Mouse (Mus musculus) neural tube, embryonic 14.5 days (tissue): Measurements from ENCODE around the gene Nudt15. TPM values are rescaled to one million over a fixed set of nuclear protein-coding genes. Genes with fewer than 3 reads are reported as not detected.
A peak's percentile ranks its signal among the peaks of the same experiment; 100 is the strongest.

Experiments used
- ATAC-seq: fragments of 200-750 bp; cut with Nextera tagmentation; 2 replicates; pipeline ENCODE4 v1.8.0; 2017; ENCODE audit warnings: low read depth, mild to moderate bottlenecking, moderate TSS enrichment, moderate library complexity
- H3K27ac ChIP-seq: fragments of 300-500 bp; sonication (generic); 2 replicates; pipeline ENCODE4 v1.5.1; 2014; ENCODE audit warnings: low read depth, mild to moderate bottlenecking, control low read depth, low read length, moderate library complexity, mixed read lengths
- H3K27me3 ChIP-seq: fragments of 300-500 bp; sonication (generic); 2 replicates; pipeline ENCODE4 v1.6.1; 2014; ENCODE audit warnings: low read length; ENCODE audit not compliant: control insufficient read depth, insufficient read depth
- H3K36me3 ChIP-seq: fragments of 300-500 bp; sonication (generic); 2 replicates; pipeline ENCODE4 v1.6.1; 2014; ENCODE audit warnings: low read length, mixed read lengths; ENCODE audit not compliant: control insufficient read depth, insufficient read depth
- H3K4me1 ChIP-seq: fragments of 300-500 bp; sonication (generic); 2 replicates; pipeline ENCODE4 v1.6.1; 2014; ENCODE audit warnings: low read length; ENCODE audit not compliant: control insufficient read depth, insufficient read depth
- H3K4me2 ChIP-seq: fragments of 300-500 bp; sonication (generic); 2 replicates; pipeline ENCODE4 v1.6.1; 2014; ENCODE audit warnings: mild to moderate bottlenecking, low read depth, low read length, control low read depth
- H3K4me3 ChIP-seq: fragments of 300-500 bp; sonication (generic); 2 replicates; pipeline ENCODE4 v1.5.1; 2014; ENCODE audit warnings: low read depth, low read length, control low read depth, mixed read lengths
- H3K9ac ChIP-seq: fragments of 300-500 bp; sonication (generic); replicated peaks from 2 replicates; pipeline ENCODE4 v1.6.1; 2014; ENCODE audit warnings: low read depth, mild to moderate bottlenecking, control low read depth, low read length, mixed read lengths
- H3K9me3 ChIP-seq: fragments of 300-500 bp; sonication (generic); 2 replicates; pipeline ENCODE4 v1.6.1; 2016; ENCODE audit warnings: low read length; ENCODE audit not compliant: control insufficient read depth
- WGBS: fragments of 180-500 bp; shearing (Covaris S2); extraction: QIAGEN DNeasy Blood & Tissue Kit; methylation state at CpG from one replicate; pipeline ENCODE4 v1.1.7; 2014; 5-methylcytosine and 5-hydroxymethylcytosine counted together
- polyA plus RNA-seq: library from polyadenylated mRNA; unstranded; fragments of >200 nt; fragmentation: Nextera tagmentation; extraction: Ambion mirVana; gene quantifications from 2 replicates; pipeline ENCODE4 v1.2.1, GENCODE M21; 2014

The Nudt15 gene
- polyA plus RNA-seq, 1 experiment from 2014 or later = 10.5 TPM

- Histone ChIP-seq H3K4me1 (no peaks in the 10 kb centered on the region), H3K36me3 (no peaks in the 10 kb centered on the region), H3K27ac (no peak overlapping the region), H3K27me3 (no peaks in the 10 kb centered on the region), H3K4me3 (no peak overlapping the region), H3K9ac (no peak overlapping the region), H3K9me3 (no peaks in the 10 kb centered on the region), H3K4me2 (no peak overlapping the region)
- ATAC-seq = no peak
- WGBS = 84% methylated on average over 3 of the region's 3 CpGs
Measured at GRCm38 (mm10) chr14:73524136-73524535, 23.9 kb downstream of the Nudt15 start.

- H3K27me3 ChIP-seq = no peaks in the 10 kb centered on the region
- WGBS = 0% methylated on average over 41 of the region's 41 CpGs
- H3K27ac ChIP-seq = 0 out of 2 replicates have a peak within 1 kb of the TSS, but pooled peaks have one; percentile 24
- H3K4me2 ChIP-seq = peak within 1 kb of the TSS; percentile 76
- no peaks in the 10 kb centered on the region for H3K36me3 ChIP-seq
- peaks cover 7% of the 10 kb centered on the region for H3K4me1 ChIP-seq
- peak within 1 kb of the TSS; percentile 81 for H3K4me3 ChIP-seq
- H3K9me3 ChIP-seq = no peaks in the 10 kb centered on the region
- peak; percentile 97 for ATAC-seq
- peak within 1 kb of the TSS; percentile 83 for H3K9ac ChIP-seq
Measured at GRCm38 (mm10) chr14:73509765-73510423, 38.1 kb downstream of the Nudt15 start, which contains the start of gene Med4. Gene Med4, plus strand, starts transcription at chr14:73510025.

- Histone ChIP-seq H3K27ac (no peak overlapping the region), H3K36me3 (no peaks in the 10 kb centered on the region), H3K9ac (no peak overlapping the region), H3K4me1 (peaks cover 7% of the 10 kb centered on the region), H3K4me3 (no peak overlapping the region), H3K4me2 (no peak overlapping the region), H3K9me3 (no peaks in the 10 kb centered on the region), H3K27me3 (no peaks in the 10 kb centered on the region)
- 97% methylated on average over 6 of the region's 6 CpGs for WGBS
- no peak for ATAC-seq
Measured at GRCm38 (mm10) chr14:73508630-73509395, 39.2 kb downstream of the Nudt15 start.

- Histone ChIP-seq H3K9ac (no peak overlapping the region), H3K36me3 (no peaks in the 10 kb centered on the region), H3K4me3 (no peak overlapping the region), H3K4me2 (no peak overlapping the region), H3K27ac (no peak overlapping the region), H3K9me3 (no peaks in the 10 kb centered on the region), H3K4me1 (peaks cover 9% of the 10 kb centered on the region), H3K27me3 (no peaks in the 10 kb centered on the region)
- WGBS = 81% methylated on average over 11 of the region's 11 CpGs
- ATAC-seq = no peak
Measured at GRCm38 (mm10) chr14:73507702-73508376, 40.2 kb downstream of the Nudt15 start.

- Histone ChIP-seq H3K4me1 (peaks cover 9% of the 10 kb centered on the region), H3K4me3 (no peak overlapping the region), H3K9ac (no peak overlapping the region), H3K4me2 (no peak overlapping the region), H3K9me3 (no peaks in the 10 kb centered on the region), H3K36me3 (no peaks in the 10 kb centered on the region), H3K27ac (no peak overlapping the region), H3K27me3 (no peaks in the 10 kb centered on the region)
- WGBS = 90% methylated on average over 15 of the region's 15 CpGs
- no peak for ATAC-seq
Measured at GRCm38 (mm10) chr14:73507200-73507599, 40.8 kb downstream of the Nudt15 start.

- H3K9ac ChIP-seq = no peak overlapping the region
- H3K9me3 ChIP-seq = no peaks in the 10 kb centered on the region
- H3K27me3 ChIP-seq = no peaks in the 10 kb centered on the region
- no peaks in the 10 kb centered on the region for H3K36me3 ChIP-seq
- H3K4me1 ChIP-seq = peaks cover 12% of the 10 kb centered on the region
- no peak overlapping the region for H3K4me2 ChIP-seq
- H3K27ac ChIP-seq = no peak overlapping the region
- no peak overlapping the region for H3K4me3 ChIP-seq
- no peak for ATAC-seq
- WGBS = 66% methylated on average over 8 of the region's 8 CpGs
Measured at GRCm38 (mm10) chr14:73506283-73506682, 41.8 kb downstream of the Nudt15 start.

- WGBS = 41% methylated on average over 13 of the region's 13 CpGs
- no peak overlapping the region for H3K4me3 ChIP-seq
- H3K27ac ChIP-seq = peak overlapping the region; percentile 74
- ATAC-seq = peak; percentile 67
- no peaks in the 10 kb centered on the region for H3K27me3 ChIP-seq
- H3K9me3 ChIP-seq = no peaks in the 10 kb centered on the region
- H3K4me1 ChIP-seq = 0 out of 2 replicates have a peak, but pooled peaks cover 5% of the 10 kb centered on the region
- no peak overlapping the region for H3K9ac ChIP-seq
- no peaks in the 10 kb centered on the region for H3K36me3 ChIP-seq
- H3K4me2 ChIP-seq = no peak overlapping the region
Measured at GRCm38 (mm10) chr14:73503237-73503933, 44.7 kb downstream of the Nudt15 start.

- 18% methylated on average over 7 of the region's 7 CpGs for WGBS
- no peak overlapping the region for H3K4me2 ChIP-seq
- H3K9ac ChIP-seq = no peak overlapping the region
Measured at GRCm38 (mm10) chr14:73502591-73503184, 45.4 kb downstream of the Nudt15 start.

More at GRCm38 (mm10) chr14:73502591-73503184, 45.4 kb downstream of the Nudt15 start:
- Histone ChIP-seq H3K27me3 (no peaks in the 10 kb centered on the region), H3K4me1 (0 out of 2 replicates have a peak, but pooled peaks cover 5% of the 10 kb centered on the region), H3K9me3 (no peaks in the 10 kb centered on the region), H3K27ac (peak overlapping the region; percentile 74; the same call in 1 of the 2 replicates), H3K36me3 (no peaks in the 10 kb centered on the region), H3K4me3 (no peak overlapping the region)
- ATAC-seq = peak; percentile 84
